Mouse (Mus musculus) kidney, adult 2 months (tissue): ENCODE data around the gene Mgl2. TPM values are rescaled to one million over a fixed set of nuclear protein-coding genes. Genes with fewer than 3 reads are reported as not detected.

Source experiments
- DNase-seq: peaks from one replicate; pipeline ENCODE4 v3.0.0; 2021
- H3K27ac ChIP-seq: fragments of 200-500 bp; 2 replicates; pipeline ENCODE4 v1.5.1; 2012; ENCODE audit warnings: low read depth, low read length, control low read depth, inconsistent platforms; ENCODE audit not compliant: insufficient read depth
- H3K27me3 ChIP-seq: fragments of 200-500 bp; replicated peaks from 2 replicates; pipeline ENCODE4 v1.6.1; 2012; ENCODE audit warnings: mild to moderate bottlenecking, moderate library complexity, low read length, inconsistent platforms; ENCODE audit not compliant: control insufficient read depth, insufficient read depth
- H3K36me3 ChIP-seq: fragments of 200-500 bp; 2 replicates; pipeline ENCODE4 v1.6.1; 2012; ENCODE audit warnings: mild to moderate bottlenecking, moderate library complexity, low read length, inconsistent platforms; ENCODE audit not compliant: control insufficient read depth, insufficient read depth
- H3K4me1 ChIP-seq: fragments of 200-500 bp; 2 replicates; pipeline ENCODE4 v1.6.1; 2011; ENCODE audit warnings: low read length; ENCODE audit not compliant: control insufficient read depth, insufficient read depth
- H3K4me3 ChIP-seq: fragments of 200-500 bp; 2 replicates; pipeline ENCODE4 v1.5.1; 2011; ENCODE audit warnings: mild to moderate bottlenecking, low read depth, low read length, control low read depth; ENCODE audit not compliant: insufficient read depth
- CTCF ChIP-seq: fragments of 200-500 bp; conservative IDR thresholded peaks from 2 replicates; pipeline ENCODE4 v1.5.1; 2011; ENCODE audit warnings: low read depth, mild to moderate bottlenecking, control low read depth, low read length, moderate library complexity, mixed read lengths; ENCODE audit not compliant: insufficient read depth, insufficient read length
- POLR2A ChIP-seq: fragments of 200-500 bp; IDR thresholded peaks from one replicate; pipeline ENCODE4 v1.6.1; 2011; ENCODE audit warnings: low read depth, low read length, control low read depth
- WGBS: fragments of 180-500 bp; shearing (Covaris S2); methylation state at CpG from one replicate; pipeline ENCODE4 v1.1.7; 2018; 5-methylcytosine and 5-hydroxymethylcytosine counted together
- polyA plus RNA-seq: library from polyadenylated mRNA; depleted of rRNA; stranded (reverse); fragments of >200 nt; gene quantifications from 2 replicates; pipeline ENCODE4 v1.2.3, GENCODE M21; 2012; rRNA removed

The Mgl2 gene
- polyA plus RNA-seq, 1 experiment = 6.2 TPM

DNA sequence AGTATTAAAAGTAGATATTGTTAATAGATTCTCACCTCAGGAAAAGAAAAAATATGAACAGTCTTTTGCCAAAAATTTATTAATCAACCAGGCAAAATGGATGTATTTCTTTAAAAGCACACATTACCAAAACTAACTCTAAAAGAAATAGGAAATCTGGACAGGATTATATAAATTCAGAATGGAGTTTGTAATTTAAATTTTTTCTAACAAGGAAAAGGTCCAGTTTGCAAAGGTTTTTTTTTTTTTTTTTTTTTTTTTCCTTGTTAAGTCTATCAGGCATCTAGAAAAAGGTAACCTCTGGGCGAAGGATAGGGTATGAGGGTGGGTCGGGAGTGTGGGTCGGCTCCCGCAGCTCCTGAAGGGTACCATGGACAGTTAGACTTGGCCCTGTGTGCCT is 50.4 kb downstream of the Mgl2 start:
- WGBS = 94% methylated on average over 4 of the region's 4 CpGs
- no peak overlapping the region for H3K4me3 ChIP-seq
- TF ChIP-seq CTCF = no peak
- TF ChIP-seq POLR2A = no peak
- no peak overlapping the region for H3K27ac ChIP-seq
- no peaks in the 10 kb centered on the region for H3K36me3 ChIP-seq
- no peaks in the 10 kb centered on the region for H3K27me3 ChIP-seq
- no peaks in the 10 kb centered on the region for H3K4me1 ChIP-seq
- no peak for DNase-seq

DNA sequence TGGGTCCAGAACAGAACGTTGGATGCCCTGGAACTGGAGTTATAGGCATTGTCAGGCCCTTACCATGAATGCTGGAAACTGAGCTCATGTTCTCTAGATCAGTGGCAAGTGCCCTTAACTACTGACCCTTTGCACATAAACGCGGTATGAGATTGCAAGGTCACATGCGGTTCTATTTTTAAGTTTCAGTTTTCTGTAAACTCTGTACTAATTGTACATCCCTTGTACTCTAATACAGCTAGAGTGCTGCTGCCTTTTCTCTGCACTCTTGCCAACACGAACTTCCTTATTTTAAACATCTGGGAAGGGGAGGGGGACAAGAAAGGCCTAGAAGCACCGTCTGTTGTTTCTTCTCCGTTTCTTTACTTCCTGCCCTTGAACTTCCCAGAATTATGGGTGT is 55.0 kb downstream of the Mgl2 start:
- H3K27ac ChIP-seq = no peak overlapping the region

More for the DNA sequence above, 55.0 kb downstream of the Mgl2 start:
- Histone ChIP-seq H3K36me3 (no peaks in the 10 kb centered on the region), H3K27me3 (no peaks in the 10 kb centered on the region), H3K4me1 (no peaks in the 10 kb centered on the region), H3K4me3 (no peak overlapping the region)
- 47% methylated on average over 7 of the region's 7 CpGs for WGBS
- no peak for TF ChIP-seq POLR2A
- no peak for TF ChIP-seq CTCF
- no peak for DNase-seq

Other genes starting within 250 kb of the Mgl2 start
- 4.8 TPM in 2 replicates for gene Kctd11, start 248.9 kb upstream of the Mgl2 start, polyA plus RNA-seq
- gene Acap1, start 234.8 kb upstream of the Mgl2 start, polyA plus RNA-seq = 1.7 and 6.1 TPM in 2 replicates
- gene 2810408A11Rik, start 229.3 kb upstream of the Mgl2 start, polyA plus RNA-seq = 0.94 and 0.99 TPM in 2 replicates
- gene Neurl4, start 229.3 kb upstream of the Mgl2 start, polyA plus RNA-seq = 72.0 and 80.1 TPM in 2 replicates
- 72.9 and 75.5 TPM in 2 replicates for gene Gps2, start 216.4 kb upstream of the Mgl2 start, polyA plus RNA-seq
- 465 and 575 TPM in 2 replicates for gene Eif5a, start 208.4 kb upstream of the Mgl2 start, polyA plus RNA-seq
- 60.5 and 71.7 TPM in 2 replicates for gene Ybx2, start 194.5 kb upstream of the Mgl2 start, polyA plus RNA-seq
- 74.2 and 78.6 TPM in 2 replicates for gene Slc2a4, start 182.1 kb upstream of the Mgl2 start, polyA plus RNA-seq
- gene Cldn7, start 165.6 kb upstream of the Mgl2 start, polyA plus RNA-seq = 39.2 and 40.0 TPM in 2 replicates
- 84.4 and 104 TPM in 2 replicates for gene Ctdnep1, start 149.2 kb upstream of the Mgl2 start, polyA plus RNA-seq
- gene Elp5, start 147.8 kb upstream of the Mgl2 start, polyA plus RNA-seq = 66.3 and 68.4 TPM in 2 replicates
- 746 and 1,018 TPM in 2 replicates for gene Gabarap, start 139.2 kb upstream of the Mgl2 start, polyA plus RNA-seq
- gene Phf23, start 134.6 kb upstream of the Mgl2 start, polyA plus RNA-seq = 16.0 and 21.4 TPM in 2 replicates
- gene Dvl2, start 129.7 kb upstream of the Mgl2 start, polyA plus RNA-seq = 8.5 and 9.6 TPM in 2 replicates
- gene Acadvl, start 114.9 kb upstream of the Mgl2 start, polyA plus RNA-seq = 249 and 308 TPM in 2 replicates
- gene Dlg4, start 113.4 kb upstream of the Mgl2 start, polyA plus RNA-seq = 8.1 and 8.3 TPM in 2 replicates
- gene Asgr1, start 76.2 kb upstream of the Mgl2 start, polyA plus RNA-seq = 0.25 and 0.41 TPM in 2 replicates
- gene Asgr2, start 37.7 kb upstream of the Mgl2 start, polyA plus RNA-seq = 0.27 and 0.41 TPM in 2 replicates
- gene Clec10a, start 25.9 kb downstream of the Mgl2 start, polyA plus RNA-seq = 3.1 and 4.0 TPM in 2 replicates
- gene Slc16a11, start 82.4 kb downstream of the Mgl2 start, polyA plus RNA-seq = 36.4 and 56.5 TPM in 2 replicates
- 44.0 and 48.8 TPM in 2 replicates for gene Slc16a13, start 90.7 kb downstream of the Mgl2 start, polyA plus RNA-seq
- 7.9 and 8.8 TPM in 2 replicates for gene Bcl6b, start 99.5 kb downstream of the Mgl2 start, polyA plus RNA-seq
- 73.6 and 78.9 TPM in 2 replicates for gene 0610010K14Rik, start 107.6 kb downstream of the Mgl2 start, polyA plus RNA-seq
- 13.9 and 15.8 TPM in 2 replicates for gene Gm21988, start 109.5 kb downstream of the Mgl2 start, polyA plus RNA-seq
- gene Rnasek, start 109.5 kb downstream of the Mgl2 start, polyA plus RNA-seq = 457 and 485 TPM in 2 replicates
- gene Alox12, start 125.0 kb downstream of the Mgl2 start, polyA plus RNA-seq = 5.8 and 6.0 TPM in 2 replicates
- 0.07 TPM in 1 of 2 replicates, not detected in the other for gene Alox12e, start 192.3 kb downstream of the Mgl2 start, polyA plus RNA-seq
- 0.16 and 0.72 TPM in 2 replicates for gene Alox15, start 221.7 kb downstream of the Mgl2 start, polyA plus RNA-seq